Mouse (Mus musculus): ENCODE measurements around the gene Hlx.

DNA sequence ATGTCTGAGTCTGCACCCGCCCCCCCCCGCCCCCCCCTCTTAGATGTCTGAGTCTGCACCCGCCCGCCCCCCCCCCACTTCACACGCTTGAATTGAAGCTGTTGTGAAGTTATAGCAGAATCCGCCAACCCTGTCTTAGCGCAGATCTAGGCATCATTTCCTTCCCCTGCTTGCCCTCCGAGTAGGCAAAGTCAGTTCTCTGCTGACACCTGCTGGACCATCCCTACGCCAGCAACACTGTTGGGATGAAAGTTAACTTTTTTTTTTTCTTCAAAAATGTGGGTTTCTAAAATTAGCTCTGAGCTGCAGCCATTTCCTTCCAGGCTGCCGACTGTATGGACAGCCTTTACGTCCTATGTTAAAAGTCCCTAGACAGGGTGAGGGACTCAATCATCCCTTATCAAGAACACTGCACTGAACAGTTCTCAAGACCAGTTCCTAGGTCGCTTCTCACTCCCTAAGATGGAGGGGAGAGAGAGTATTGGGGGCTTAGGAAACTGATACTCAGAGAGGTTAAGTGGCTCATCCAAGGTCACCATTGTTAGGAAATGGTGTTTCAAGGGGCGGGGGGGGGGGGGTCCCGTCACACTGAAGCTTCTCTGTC lies 5.6 kb upstream of the Hlx start:
- TF ChIP-seq CTCF (IDR thresholded peaks at IDR 0.05; ENCODE audit: control insufficient read depth, insufficient read depth, low read length): peak; percentile 96
- no peak for TF ChIP-seq POLR2A (IDR thresholded peaks at IDR 0.05; ENCODE audit: borderline replicate concordance, control insufficient read depth, low read depth, low read length)
